Mouse (Mus musculus) layer of hippocampus, adult 2 months (tissue): ENCODE data around the gene Prkcz. TPM values are rescaled to one million over a fixed set of nuclear protein-coding genes. Genes with fewer than 3 reads are reported as not detected.
A peak's percentile ranks its signal among the peaks of the same experiment; 100 is the strongest.

ENCODE experiments used
- DNase-seq, 2 experiments: peaks; one replicate each; pipeline ENCODE4 v3.0.0; 2022; ENCODE audit warnings: low spot score in 2 of 2
- H3K27ac ChIP-seq: fragments of 200-600 bp; 2 replicates; pipeline ENCODE4 v1.8.1; 2022
- H3K4me3 ChIP-seq: fragments of 200-600 bp; 2 replicates; pipeline ENCODE4 v1.8.1; 2022; ENCODE audit warnings: mild to moderate bottlenecking
- CTCF ChIP-seq: fragments of 200-600 bp; conservative IDR thresholded peaks from 2 replicates; pipeline ENCODE4 v1.8.1; 2022; ENCODE audit warnings: antibody characterized with exemption, mild to moderate bottlenecking, moderate library complexity
- total RNA-seq, 2 experiments: library from RNA; stranded (reverse); gene quantifications; 2 replicates each; pipeline ENCODE4 v1.2.3; 2021

Gene Prkcz
- total RNA-seq, 2 experiments from 2014 or later = 158 to 160 TPM

- TF ChIP-seq CTCF = 0 out of 2 replicates have a peak, but pooled peaks have one; percentile 25
- Histone ChIP-seq H3K27ac (peak overlapping the region; percentile 93), H3K4me3 (peak overlapping the region; percentile 81)
- peak; percentile 60 to 61 for DNase-seq
These were observed 139.3 kb downstream of the Prkcz start for GRCm38 (mm10) chr4:155221599-155222551.

DNA sequence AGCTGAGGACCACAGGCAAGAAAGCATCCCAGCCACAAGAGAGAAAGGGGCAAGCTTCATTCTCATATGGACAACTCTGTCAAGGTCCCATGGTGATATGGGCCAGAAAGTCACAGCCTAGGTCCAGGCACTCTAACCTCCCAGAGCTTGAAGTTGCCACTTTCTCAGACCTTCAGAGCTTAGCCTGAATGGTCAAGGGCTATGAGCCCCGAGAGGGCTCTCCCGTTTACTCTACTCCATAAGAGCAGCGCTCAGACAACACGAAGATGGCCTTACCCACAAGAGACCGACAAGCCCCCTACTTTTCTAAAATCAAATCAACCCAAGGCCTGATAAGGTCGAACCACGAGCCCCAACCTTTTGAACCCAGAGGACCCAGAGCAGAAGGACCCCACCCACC lies 140.1 kb downstream of the Prkcz start:
- no peak for DNase-seq
- Histone ChIP-seq H3K4me3 (peak overlapping the region; percentile 81), H3K27ac (peak overlapping the region; percentile 93)
- TF ChIP-seq CTCF = no peak

GRCm38 (mm10) chr4:155220213-155221100 lies 140.7 kb downstream of the Prkcz start:
- Histone ChIP-seq H3K4me3 (peak overlapping the region; percentile 81), H3K27ac (peak overlapping the region; percentile 93)
- no peak for TF ChIP-seq CTCF
- peak in 1 of 2 experiments; percentile 38 for DNase-seq

DNA sequence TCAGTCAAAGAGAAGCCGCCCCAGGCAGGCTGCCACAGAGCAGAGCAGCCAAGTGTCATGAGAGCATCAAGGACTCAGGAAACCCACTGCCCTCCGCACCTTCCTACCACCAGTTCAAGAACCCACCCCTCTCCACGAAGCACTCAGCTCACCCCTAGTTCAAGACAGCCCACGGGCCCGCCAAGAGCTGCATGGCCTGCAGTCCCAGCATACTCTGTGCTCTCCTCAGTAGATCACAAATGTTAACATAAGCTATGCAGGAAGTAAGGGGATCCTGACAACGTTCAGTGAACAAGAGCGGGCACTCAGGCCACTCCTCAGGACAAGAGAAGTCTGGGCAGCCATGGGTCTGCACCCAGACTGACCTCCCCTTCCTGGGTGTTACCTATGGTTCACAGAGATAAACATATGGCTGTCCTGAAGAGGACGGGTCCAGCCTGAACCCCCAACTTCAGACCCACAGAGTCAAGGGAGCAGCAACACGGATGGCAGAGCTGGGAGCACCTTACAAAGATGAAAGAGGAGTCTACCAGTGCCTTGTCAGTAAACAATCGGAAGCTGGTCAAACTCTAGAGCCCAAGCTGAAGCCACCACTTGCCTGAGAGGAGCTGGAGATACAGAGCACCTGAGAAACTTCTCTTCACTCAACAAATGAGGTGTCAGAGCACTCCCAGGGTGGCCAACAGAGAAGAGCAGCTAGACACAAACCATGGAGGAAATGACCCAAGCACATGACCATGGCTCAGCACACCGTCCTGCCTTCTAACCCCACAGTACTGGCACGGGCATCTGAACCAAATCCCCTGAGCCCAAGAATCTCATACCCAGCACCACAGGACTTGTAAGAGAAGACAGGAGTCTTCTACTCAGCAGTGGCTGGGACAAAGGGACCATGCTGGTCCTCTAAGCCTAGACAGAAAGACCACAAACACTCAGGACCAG lies 141.6 kb downstream of the Prkcz start:
- no peak for TF ChIP-seq CTCF
- peak overlapping the region; percentile 81 for H3K4me3 ChIP-seq
- DNase-seq = no peak
- peak overlapping the region; percentile 93 for H3K27ac ChIP-seq

- DNase-seq = no peak
- peak overlapping the region; percentile 81 for H3K4me3 ChIP-seq
- TF ChIP-seq CTCF = no peak
- peak overlapping the region; percentile 93 for H3K27ac ChIP-seq
These were observed 142.9 kb downstream of the Prkcz start for GRCm38 (mm10) chr4:155218104-155218732.

GRCm38 (mm10) chr4:155217241-155218103 lies 143.7 kb downstream of the Prkcz start:
- H3K4me3 ChIP-seq = peak overlapping the region; percentile 81
- peak overlapping the region; percentile 93 for H3K27ac ChIP-seq
- no peak for DNase-seq
- TF ChIP-seq CTCF = no peak

DNA sequence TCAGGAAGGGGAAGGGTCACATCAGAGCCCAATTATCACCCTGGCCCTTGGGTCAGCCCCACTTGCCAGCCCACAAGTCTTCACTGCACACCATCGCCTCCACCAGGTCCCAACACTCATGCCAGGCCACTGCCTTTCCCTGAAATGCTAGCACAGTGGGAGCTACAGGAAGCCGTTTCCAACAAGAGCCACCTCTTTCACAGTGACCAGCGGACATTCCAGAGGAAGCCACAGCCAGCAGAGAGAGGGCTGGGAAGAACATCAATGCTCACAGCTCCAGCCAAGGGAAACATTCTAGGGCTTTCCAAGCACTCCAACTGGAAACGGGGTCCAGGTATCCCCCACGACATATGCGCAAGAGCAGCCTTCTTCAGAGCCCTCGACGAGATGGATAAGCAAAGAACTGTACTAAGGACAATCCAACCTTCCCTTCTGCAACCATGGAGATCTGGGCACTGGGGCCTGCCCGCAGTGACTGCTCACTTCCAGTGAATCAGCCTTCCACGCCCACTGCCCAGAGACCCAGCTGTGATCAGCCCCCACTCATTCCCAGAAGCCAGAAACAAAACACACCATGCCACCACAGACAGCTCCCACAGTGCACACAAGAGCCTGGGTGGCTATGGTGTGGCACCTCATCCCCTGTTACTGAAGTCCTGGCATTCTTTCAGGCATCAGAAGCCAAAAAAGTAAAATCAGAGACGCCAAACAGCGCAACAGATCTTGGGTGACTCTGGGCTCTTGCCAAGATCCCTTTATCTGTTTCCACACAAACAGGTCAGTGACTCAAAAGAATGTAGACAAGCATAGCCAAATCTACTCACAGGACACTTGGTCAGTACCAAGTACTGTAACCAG lies 145.2 kb downstream of the Prkcz start:
- no peak for TF ChIP-seq CTCF
- Histone ChIP-seq H3K4me3 (peak overlapping the region; percentile 28), H3K27ac (peak overlapping the region; percentile 77)
- DNase-seq = no peak

GRCm38 (mm10) chr4:155215203-155215602 lies 146.0 kb downstream of the Prkcz start:
- Histone ChIP-seq H3K27ac (peak overlapping the region; percentile 77), H3K4me3 (peak overlapping the region; percentile 37; the same call in 1 of the 2 replicates)
- no peak for TF ChIP-seq CTCF
- no peak for DNase-seq

DNA sequence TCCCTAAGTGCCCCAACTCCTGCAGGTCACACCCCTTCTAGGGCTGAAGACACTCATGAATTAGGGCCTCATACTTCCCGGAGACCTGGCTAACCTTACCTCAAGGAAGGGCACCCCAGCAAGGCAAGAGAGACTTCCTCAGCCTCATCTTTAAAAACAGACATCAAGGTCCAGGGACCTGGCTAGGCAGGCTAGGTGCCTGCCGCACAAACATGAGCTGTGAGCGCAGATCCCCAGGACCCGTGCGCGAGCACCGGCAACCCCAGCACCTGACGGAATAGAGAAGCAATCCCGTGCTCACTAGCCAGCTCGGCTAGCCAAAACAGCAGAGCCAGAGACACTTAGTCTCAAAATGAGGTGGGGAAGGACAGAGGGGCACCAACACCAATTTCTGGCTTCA lies 146.4 kb downstream of the Prkcz start:
- TF ChIP-seq CTCF = no peak
- no peak for DNase-seq
- H3K27ac ChIP-seq = peak overlapping the region; percentile 77
- H3K4me3 ChIP-seq = peak overlapping the region; percentile 37

DNA sequence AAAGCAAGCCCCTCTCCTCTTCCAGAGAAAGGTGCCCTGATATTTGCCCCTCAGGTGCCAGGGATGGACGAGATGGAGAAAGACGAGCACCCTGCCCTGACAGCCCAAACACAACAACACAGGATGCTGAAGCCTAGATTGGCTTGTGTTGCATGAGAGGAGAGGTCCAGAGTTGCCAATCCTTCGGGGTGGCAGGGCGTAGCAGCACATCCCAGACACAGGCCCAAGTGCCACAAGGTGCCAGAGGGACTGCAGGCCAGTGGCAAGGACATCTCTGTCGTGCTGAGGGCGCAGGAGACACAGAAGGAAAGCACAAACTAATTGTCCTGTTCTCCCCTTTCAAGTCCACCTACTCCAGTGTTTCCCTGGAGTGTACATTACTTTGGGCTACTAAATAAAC lies 147.0 kb downstream of the Prkcz start:
- no peak for DNase-seq
- peak overlapping the region; percentile 13 for H3K4me3 ChIP-seq
- TF ChIP-seq CTCF = no peak
- H3K27ac ChIP-seq = peak overlapping the region; percentile 77
